Mouse (Mus musculus) T-helper 2 cell (primary cell): ENCODE measurements around the gene Prepl.

Source experiments
- in situ Hi-C: fragments of 300-600 bp; cut with MboI, MseI; formaldehyde crosslinking; loops from one replicate; pipeline ENCODE4 v1.15.1; 2025; ENCODE audit warnings: high pct_unique_total_duplicates

The Prepl gene

GRCm38 (mm10) chr17:85071088-85071775, 18.8 kb downstream of the Prepl start:
- in situ Hi-C loops: no loop called here

GRCm38 (mm10) chr17:85070658-85071057, 19.4 kb downstream of the Prepl start:
- in situ Hi-C loops: no loop called here

- in situ Hi-C loops: no loop called here
Measured at GRCm38 (mm10) chr17:85067331-85067730, 22.7 kb downstream of the Prepl start.

GRCm38 (mm10) chr17:85063560-85063959, 26.5 kb downstream of the Prepl start:
- in situ Hi-C loops: no loop called here

- in situ Hi-C loops: no loop called here
Measured at GRCm38 (mm10) chr17:85059136-85059535, 30.9 kb downstream of the Prepl start.

GRCm38 (mm10) chr17:85058276-85058675, 31.8 kb downstream of the Prepl start:
- in situ Hi-C loops: no loop called here

GRCm38 (mm10) chr17:85048379-85048778, 41.7 kb downstream of the Prepl start:
- in situ Hi-C loops: no loop called here

GRCm38 (mm10) chr17:85045160-85045559, 44.9 kb downstream of the Prepl start:
- in situ Hi-C loops: no loop called here

GRCm38 (mm10) chr17:85044466-85044865, 45.6 kb downstream of the Prepl start:
- in situ Hi-C loops: loop anchor here (5.0 kb wide), 1 partner anchor 58 kb away; no protein-coding TSS in a partner anchor

- in situ Hi-C loops: loop anchor here (5.0 kb wide), 1 partner anchor 59 kb away; no protein-coding TSS in a partner anchor
Measured at GRCm38 (mm10) chr17:85043404-85043816, 46.6 kb downstream of the Prepl start.

GRCm38 (mm10) chr17:85042419-85042818, 47.6 kb downstream of the Prepl start:
- in situ Hi-C loops: loop anchor here (5.0 kb wide), 1 partner anchor 60 kb away; no protein-coding TSS in a partner anchor

- in situ Hi-C loops: loop anchor here (5.0 kb wide), 1 partner anchor 61 kb away; no protein-coding TSS in a partner anchor
Measured at GRCm38 (mm10) chr17:85040913-85041312, 49.1 kb downstream of the Prepl start.

- in situ Hi-C loops: no loop called here
Measured at GRCm38 (mm10) chr17:85038761-85039160, 51.3 kb downstream of the Prepl start.

GRCm38 (mm10) chr17:85038311-85038710, 51.7 kb downstream of the Prepl start:
- in situ Hi-C loops: no loop called here

GRCm38 (mm10) chr17:85037855-85038254, 52.2 kb downstream of the Prepl start:
- in situ Hi-C loops: no loop called here

- in situ Hi-C loops: no loop called here
Measured at GRCm38 (mm10) chr17:85034068-85034467, 56.0 kb downstream of the Prepl start.

GRCm38 (mm10) chr17:85033087-85033486, 57.0 kb downstream of the Prepl start:
- in situ Hi-C loops: no loop called here

- in situ Hi-C loops: no loop called here
Measured at GRCm38 (mm10) chr17:85030651-85031050, 59.4 kb downstream of the Prepl start.

GRCm38 (mm10) chr17:85028797-85029196, 61.2 kb downstream of the Prepl start:
- in situ Hi-C loops: no loop called here

- in situ Hi-C loops: no loop called here
Measured at GRCm38 (mm10) chr17:85028093-85028739, 61.8 kb downstream of the Prepl start, which contains the start of gene Slc3a1. Gene Slc3a1, plus strand, starts transcription at chr17:85028376.

- in situ Hi-C loops: no loop called here
Measured at GRCm38 (mm10) chr17:85027247-85027646, 62.8 kb downstream of the Prepl start.

- in situ Hi-C loops: no loop called here
Measured at GRCm38 (mm10) chr17:85026436-85026835, 63.6 kb downstream of the Prepl start.

GRCm38 (mm10) chr17:85025151-85025550, 64.9 kb downstream of the Prepl start:
- in situ Hi-C loops: no loop called here
